Mouse (Mus musculus): ENCODE measurements around the gene Ccna2.

GRCm38 (mm10) chr3:36531979-36532542, 39.9 kb downstream of the Ccna2 start:
- TF ChIP-seq TAL1 (IDR thresholded peaks at IDR 0.05; ENCODE audit: low read length) (no peak), GATA1 (IDR thresholded peaks at IDR 0.05; ENCODE audit: low read length) (no peak)

All from erythroblast, embryonic 14.5 days (primary cell).